Mouse (Mus musculus) mouse trophoblast stem cell (cell line): ENCODE measurements around the gene Exoc3l4.

Source experiments
- in situ Hi-C, 2 experiments: fragments of 300-500 bp; cut with MseI, MboI; formaldehyde crosslinking; loops; 2 replicates in 1 of 2; 3 replicates in 1 of 2; pipeline ENCODE4 v1.15.1; 2025

The Exoc3l4 gene

GRCm38 (mm10) chr12:111434164-111434744 lies 17.4 kb downstream of the Exoc3l4 start:
- in situ Hi-C loops = no loop called here

DNA sequence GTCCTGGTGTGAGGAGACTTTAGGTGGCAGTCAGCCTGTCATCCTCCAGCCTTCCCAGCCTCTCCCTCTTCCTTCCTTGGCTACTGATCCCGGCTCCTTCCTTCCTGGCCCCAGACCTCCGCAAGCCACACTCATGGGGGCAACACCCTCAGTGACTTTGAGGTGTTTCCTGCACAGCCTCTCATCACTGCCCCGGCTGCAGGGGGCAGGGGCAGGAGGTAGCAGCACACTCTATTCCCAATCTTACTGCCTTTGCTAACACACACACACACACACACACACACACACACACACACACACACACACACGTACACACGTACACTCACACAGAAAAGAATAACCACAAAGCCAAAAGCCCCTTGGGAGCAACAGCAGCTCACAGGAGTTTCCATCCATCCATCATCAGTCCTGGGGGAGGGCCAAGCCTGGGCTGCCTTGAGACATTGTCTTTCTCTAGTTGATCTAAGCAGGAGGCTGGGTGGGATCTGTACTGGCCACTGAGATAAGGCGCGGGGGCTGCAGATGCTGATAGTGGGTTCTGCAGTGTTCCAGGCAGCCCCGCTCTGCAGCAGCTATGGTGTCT lies 18.0 kb downstream of the Exoc3l4 start:
- in situ Hi-C loops = no loop called here

GRCm38 (mm10) chr12:111436170-111436569 lies 19.4 kb downstream of the Exoc3l4 start:
- in situ Hi-C loops = no loop called here

DNA sequence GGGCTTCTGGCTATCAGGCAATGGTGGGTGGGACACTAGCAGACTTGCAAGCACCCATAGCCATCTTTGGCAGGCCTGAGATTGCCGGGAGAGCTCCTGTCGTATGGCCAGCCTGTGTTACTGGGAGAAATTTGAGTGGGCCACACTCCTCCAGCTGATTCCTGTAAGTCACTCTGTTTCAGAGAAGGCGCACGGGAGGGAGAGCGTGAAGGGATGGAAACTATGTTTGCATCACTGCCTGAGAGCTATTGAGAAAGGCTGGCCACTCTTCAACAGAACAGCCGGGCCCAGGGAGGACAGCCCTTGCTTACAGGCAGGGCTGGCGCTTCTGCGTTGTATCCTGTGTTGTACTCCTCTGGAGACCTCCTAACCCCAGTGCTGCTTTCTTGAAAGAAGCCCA lies 19.8 kb downstream of the Exoc3l4 start:
- in situ Hi-C loops = no loop called here

DNA sequence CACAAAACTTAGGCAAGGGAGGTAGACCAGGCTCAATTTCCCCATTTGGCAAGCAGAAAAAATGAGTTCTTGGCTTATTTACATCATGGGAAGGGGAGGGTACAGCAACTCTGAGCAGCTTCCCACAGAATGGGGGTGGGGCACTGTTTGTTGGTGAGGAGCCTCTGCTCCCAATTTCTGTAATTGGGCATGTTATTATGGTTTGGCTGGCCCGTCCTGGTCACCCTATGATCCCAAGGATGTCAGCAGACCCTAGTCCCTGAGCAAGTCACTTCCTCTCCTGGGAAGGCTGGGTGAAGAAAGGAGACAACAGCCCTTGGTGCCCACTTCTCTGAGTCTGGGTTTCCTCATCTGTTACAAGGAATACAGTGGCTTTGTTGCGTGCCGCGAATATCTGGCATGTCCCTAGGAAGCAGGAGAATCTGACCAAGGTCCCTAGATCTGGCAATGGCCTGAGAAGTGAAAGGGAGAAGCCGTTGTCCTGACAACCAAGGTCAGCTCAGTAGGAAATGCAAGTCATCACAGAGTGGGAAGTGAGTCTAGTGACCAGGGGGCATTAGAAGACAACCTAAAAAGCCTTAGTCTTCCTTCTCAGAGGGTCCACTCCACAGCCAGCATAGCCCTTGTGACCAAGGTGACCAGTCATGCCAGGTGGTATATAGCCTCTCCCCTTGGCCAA lies 20.5 kb downstream of the Exoc3l4 start:
- in situ Hi-C loops = no loop called here

DNA sequence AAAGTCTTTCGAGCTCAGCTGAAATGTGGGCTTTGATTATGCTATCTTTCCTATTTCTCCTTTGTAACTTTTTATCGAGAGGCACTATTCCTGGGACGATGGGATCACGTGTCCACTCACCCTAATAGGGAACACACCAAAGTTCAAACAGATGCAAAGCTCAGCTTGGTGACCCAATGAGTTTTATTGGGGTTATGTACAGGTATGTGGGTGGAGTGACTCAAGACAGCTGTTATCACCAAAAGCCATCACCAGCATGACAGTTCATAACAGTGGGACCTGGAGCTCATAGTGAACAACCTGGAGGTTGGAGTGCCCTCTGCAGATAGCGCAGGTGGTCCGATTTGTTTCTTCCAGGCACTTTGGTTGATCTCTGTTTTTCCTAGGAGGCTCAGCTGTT lies 22.0 kb downstream of the Exoc3l4 start:
- in situ Hi-C loops = no loop called here

GRCm38 (mm10) chr12:111440701-111441373 lies 24.0 kb downstream of the Exoc3l4 start:
- in situ Hi-C loops = no loop called here

DNA sequence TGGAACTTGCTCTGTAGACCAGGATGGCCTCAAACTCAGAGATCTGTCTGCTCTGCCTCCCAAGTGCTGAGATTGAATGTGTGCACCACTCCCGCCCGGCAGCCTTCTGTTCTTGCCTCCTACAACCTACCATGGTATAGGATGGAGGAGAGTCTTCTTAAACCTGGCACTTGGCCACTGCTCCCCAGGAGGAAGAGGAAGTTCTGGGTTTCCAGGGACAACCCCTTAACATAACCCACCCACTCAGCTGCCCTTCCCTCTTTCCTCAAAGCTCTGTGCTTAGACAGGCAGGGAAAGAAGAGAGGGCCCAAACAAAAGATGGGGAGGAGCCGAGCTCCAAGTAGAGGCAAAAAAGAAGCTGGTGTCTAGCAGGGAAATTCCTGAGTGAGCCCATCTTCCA lies 24.7 kb downstream of the Exoc3l4 start:
- in situ Hi-C loops = no loop called here

DNA sequence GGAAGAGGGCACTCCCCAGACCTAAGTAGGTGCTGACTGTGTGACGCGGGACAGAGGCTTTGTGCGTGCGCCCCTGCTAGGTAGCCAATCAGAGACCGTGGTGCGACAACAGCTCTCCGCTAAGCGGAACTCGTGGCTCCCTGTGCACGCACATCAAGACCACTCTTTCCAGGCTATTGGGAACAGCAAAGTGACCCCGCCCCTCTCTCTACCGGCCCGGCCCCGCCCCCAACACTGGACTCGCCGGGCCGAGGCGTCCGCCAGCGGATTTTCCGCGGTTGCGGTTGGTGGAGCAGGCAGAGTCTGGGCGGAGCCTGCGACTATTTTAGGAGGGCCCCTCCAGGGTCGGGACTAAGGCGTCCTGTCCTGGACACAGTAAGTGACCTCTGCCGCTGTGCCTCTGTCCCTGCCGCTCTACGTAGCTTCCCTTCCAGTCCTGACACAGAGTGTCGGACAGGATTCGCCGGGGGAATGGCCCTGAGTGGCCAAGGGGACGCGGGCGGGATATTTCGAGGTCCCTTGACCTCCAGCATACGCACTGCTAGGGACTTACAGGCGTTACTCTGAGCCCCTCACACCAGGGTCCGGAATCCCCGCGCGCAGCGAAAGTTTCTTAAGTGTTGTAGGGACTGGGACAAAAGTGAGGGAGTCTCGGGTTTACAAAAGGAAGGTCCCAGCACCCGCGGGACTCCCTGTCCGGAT lies 25.6 kb downstream of the Exoc3l4 start, which contains the start of gene Tnfaip2:
Tnfaip2 (plus strand) TSS at position 161 of the 702 bp plus-strand sequence.
- in situ Hi-C loops = no loop called here

DNA sequence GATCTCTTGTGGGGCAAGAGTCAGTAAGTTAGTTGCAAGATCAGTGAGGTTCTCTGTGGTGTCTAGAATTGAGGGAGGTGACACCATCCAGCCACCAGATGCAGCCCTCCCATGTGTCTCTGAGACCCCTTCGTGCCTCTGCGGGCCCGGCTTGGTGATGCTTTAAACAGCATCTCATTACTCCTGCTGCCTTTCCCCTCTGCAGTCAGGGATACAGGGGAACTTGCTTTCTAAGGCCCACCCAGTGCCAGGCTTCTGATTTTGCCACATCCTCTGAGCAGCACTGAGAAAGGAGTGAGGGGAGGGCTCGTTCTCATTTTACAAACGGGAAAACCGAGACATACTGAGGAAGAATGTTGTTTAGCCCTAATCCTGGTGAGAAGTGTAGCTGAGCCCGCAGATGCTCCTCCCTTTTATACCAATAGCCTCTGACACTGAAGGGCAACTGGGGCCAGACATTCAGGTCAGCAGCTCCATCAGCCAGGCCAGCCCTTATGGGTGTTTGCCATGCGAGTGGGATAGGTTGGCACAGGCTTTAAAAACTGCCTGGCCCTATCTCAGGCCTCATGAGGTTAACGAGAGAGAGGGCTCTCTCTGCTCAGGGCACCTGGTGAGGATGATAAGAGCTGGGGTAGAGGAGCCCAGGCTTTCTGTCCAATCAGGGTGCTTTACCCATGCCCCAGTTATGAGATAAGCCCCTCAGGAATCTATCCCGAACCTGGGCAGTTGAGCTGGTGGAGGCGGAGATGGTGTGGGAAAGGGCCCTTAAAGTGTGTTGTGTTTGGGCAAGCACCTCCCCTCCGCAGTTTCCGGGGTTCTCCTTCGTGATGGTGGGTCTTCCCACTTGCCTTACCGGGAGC lies 26.4 kb downstream of the Exoc3l4 start:
- in situ Hi-C loops = no loop called here

GRCm38 (mm10) chr12:111443921-111444831 lies 27.4 kb downstream of the Exoc3l4 start:
- in situ Hi-C loops = no loop called here

DNA sequence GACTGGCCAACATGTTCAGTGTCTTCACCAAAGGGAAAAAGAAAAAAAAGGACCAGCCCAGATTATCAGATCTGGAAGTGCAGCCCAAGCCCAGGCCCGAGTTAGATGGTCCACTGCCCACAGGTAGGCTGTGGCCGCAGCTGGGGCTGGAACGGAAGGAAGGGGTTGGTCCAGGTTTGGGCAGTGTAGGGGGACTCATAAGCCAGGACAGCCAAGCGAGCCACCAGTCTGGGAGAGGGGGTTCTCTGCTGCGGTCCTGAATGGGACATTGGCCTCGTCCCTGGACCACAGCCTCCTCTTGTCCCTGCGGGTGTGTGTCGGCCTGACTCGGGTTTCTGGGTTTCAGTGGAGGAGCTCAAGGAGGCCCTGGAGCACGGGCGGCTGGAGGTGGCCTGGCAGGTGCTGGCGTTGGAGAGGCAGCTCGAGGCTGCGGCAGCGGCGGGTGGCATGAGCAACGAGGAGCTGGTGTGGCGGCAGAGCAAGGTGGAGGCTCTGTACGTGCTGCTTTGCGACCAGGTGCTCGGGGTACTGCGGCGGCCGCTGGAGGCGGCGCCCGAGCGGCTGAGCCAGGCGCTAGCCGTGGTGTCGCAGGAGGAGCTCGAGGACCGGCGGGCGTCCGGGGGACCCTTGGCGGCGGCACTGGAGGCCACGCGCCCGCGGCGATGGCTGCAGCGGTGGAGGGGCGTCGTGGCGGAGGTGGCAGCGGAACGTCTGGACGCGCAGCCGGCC lies 28.5 kb downstream of the Exoc3l4 start:
- in situ Hi-C loops = no loop called here

DNA sequence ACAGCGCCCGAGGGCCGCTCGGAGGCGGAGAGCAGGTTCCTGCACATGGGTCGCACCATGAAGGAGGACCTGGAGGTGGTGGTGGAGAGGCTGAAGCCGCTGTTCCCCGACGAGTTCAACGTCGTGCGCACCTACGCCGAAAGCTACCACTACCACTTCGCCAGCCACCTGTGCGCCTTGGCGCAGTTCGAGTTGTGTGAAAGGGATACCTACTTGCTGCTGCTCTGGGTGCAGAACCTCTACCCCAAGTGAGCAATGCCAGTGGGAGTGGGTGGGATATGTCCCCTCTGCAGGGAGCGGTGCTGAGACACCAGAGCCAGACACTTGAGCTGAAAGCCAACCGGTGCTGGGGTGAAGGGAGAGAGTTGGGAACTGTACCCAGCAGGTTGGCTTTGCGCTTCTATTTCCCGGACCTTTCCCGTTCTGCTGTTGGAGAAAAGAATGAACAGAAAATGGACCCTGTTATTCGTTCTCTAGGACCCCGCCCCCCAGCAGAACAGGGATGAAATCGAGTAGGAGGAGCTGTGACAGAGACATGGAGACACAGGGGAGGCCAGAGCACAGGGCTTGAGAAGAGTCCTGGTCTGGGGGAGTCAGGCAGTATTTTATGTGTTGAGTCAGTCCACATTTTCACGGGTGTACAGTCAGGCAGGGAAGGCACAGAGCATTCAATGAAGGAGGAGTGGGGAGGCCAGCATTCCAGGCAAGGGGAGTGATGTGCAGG lies 29.2 kb downstream of the Exoc3l4 start:
- in situ Hi-C loops = no loop called here

DNA sequence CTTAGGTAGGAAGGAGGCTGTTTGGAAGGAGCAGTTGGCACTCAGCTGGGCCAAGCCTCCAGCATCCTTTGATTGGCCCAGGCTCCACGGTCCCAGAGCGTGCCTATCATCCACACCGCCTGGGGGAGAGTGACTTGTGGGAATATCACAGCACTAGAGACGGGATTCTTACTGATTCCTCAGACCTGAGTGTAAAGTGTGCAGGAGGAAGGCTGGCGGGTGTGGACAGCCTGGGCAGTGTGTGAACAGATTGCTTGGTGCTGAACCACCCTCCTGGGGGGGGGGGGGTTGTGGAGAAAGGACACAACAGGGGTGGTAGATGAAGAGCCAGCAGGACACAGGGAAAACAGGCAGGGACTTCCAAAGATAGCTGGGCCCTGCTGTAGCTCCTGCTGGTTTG lies 29.9 kb downstream of the Exoc3l4 start:
- in situ Hi-C loops = no loop called here

- in situ Hi-C loops = no loop called here
Measured at GRCm38 (mm10) chr12:111447350-111447749, 30.5 kb downstream of the Exoc3l4 start.

DNA sequence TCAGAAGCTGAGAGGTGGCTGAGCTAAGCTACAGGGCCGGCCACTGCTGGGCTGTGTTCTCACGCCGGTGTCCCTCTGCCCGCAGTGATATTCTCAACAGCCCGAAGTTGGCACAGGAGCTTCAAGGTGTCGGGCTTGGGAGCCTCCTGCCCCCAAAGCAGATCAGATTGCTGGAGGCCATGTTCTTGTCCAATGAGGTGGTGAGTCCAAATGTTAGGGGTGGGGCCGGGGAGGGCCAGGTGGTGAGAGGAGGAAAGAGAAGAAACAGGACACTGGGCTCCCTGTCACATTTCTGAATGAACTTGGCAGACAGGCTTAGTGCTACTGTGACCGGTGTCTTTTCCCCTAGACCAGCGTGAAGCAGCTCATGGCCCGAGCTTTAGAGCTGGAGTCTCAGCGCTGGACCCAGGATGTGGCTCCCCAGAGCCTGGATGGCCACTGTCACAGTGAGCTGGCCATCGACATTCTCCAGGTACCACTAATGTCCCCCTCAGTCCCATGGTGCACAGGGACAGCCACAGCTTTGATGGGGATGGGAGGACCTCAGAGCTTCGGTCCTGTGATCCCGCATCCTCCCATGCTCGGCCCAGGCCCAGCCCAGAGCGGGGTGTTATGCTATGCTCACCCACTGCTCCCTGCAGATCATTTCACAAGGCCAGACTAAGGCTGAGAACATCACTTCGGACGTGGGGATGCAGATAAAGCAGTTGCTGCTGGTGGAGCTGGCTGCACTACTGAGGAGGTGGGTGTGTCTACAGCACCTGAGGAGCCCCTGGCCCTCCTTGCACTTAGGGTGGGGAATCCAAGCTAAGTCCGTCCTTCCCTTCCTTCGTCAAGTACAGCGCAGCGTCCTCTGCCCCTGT lies 31.3 kb downstream of the Exoc3l4 start:
- in situ Hi-C loops = no loop called here

DNA sequence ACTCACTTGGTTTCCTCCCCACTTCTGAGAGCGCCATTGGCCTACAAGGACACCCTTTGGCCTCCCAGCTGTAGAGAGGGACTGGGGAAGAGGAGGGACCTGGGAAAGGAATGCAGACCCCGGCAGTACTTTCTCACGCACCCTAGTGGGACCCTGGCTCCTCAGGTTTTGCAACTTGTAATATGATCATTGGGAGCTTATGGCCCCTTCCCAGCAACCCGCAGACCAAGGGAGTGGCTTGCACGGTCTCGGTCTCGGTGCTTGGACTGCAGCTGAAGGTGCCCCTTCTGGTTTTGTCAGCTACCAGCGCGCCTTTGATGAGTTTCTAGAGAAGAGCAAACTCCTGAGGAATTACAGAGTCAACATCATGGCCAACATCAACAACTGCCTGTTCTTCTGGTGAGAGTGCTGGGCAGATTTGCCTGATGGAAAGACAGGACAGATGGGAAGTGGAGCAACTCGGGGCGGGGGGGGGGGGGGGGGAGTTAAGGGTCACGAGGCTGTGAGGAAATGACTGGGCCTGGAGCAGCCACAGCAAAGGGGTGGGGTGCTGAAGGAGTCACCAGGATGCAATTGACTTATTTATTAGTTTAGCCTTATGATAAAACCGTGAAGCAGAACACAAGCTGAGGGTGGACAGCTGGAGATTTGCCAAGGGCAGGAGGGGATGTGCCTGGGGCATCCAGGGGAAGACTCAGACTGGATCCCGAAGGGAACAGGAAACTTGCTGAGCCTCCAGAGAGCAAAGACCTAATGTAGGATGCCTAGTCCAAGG lies 32.3 kb downstream of the Exoc3l4 start:
- in situ Hi-C loops = no loop called here
